In the genomic region with DNA sequence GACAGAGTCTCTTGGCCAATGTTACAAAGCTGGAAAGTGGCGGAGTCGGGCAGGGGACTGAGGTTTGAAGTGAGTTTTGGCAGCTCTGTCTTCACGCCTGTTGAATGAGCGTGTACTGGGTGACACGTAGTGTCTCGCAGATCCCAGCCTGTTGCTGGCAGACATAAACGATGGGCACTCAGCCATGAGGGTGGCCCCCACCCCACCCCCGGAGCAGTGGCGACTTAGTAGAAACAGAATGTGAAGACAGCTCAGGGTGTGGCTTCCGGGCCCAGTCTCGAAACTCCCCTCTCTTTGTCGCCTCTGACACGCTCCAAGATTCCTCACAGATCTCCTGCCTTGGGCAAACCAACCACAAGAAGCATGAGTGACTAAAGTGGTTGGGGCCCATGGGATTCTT, we compare ENCODE assay signal across 8 mouse cellular contexts. TPM values are rescaled to one million over a fixed set of nuclear protein-coding genes. Genes with fewer than 3 reads are reported as not detected.
DNase-seq lines count a peak whose midpoint lies in the region; ATAC-seq and TF ChIP-seq lines count a peak whose summit lies in the region.
"Had no signal": no experiment of that assay in that cellular context is flagged by ENCODE, and none has a peak within 500 bp of the region (broad histone marks: within the 10 kb centered on the region; RNA-seq: fewer than 3 reads in every experiment).

No protein-coding gene starts in this region.

- H3K4me1 ChIP-seq in stomach, embryonic 16.5 days (ENCODE audit: control insufficient read depth, insufficient read depth, low read length): peaks cover 15% of the 10 kb centered on the region

- 60% methylated on average over 13 of the region's 13 CpGs for WGBS in stomach, embryonic 16.5 days

- no peak overlapping the region for H3K4me3 ChIP-seq in gastrocnemius, adult 2 months
- no peak overlapping the region for H3K4me3 ChIP-seq in stomach, embryonic 16.5 days (replicated peaks; ENCODE audit: low read length)
- H3K4me3 ChIP-seq: midbrain, embryonic 13.5 days had no signal

- H3K27ac ChIP-seq in gastrocnemius, adult 2 months: peak overlapping the region; percentile 31; the same call in 1 of the 2 replicates
- peak overlapping the region; percentile 48 for H3K27ac ChIP-seq in stomach, embryonic 16.5 days (ENCODE audit: low read length)
- H3K27ac ChIP-seq: midbrain, embryonic 13.5 days had no signal

- H3K4me2 ChIP-seq in stomach, embryonic 16.5 days (ENCODE audit: low read depth, low read length): no peak overlapping the region
- H3K4me2 ChIP-seq: midbrain, embryonic 13.5 days had no signal

- TF ChIP-seq CTCF in gastrocnemius, adult 2 months (IDR thresholded peaks at IDR 0.05): no peak

- 0 out of 2 replicates have a peak overlapping the region, but pooled peaks have one; percentile 26 for H3K9ac ChIP-seq in stomach, embryonic 16.5 days (ENCODE audit: low read length)
- H3K9ac ChIP-seq: midbrain, embryonic 13.5 days had no signal

- ATAC-seq in stomach, embryonic 16.5 days (ENCODE audit: insufficient read depth, low FRiP score): no peak
- ATAC-seq in megakaryocyte, adult 5-6 weeks (ENCODE audit: poor library complexity, severe bottlenecking): no peak
- ATAC-seq: midbrain, embryonic 13.5 days had no signal

- no peaks in the 10 kb centered on the region for H3K36me3 ChIP-seq in stomach, embryonic 16.5 days (ENCODE audit: control insufficient read depth, insufficient read depth, low read length)
- H3K36me3 ChIP-seq: midbrain, embryonic 13.5 days had no signal

- no peaks in the 10 kb centered on the region for H3K9me3 ChIP-seq in stomach, embryonic 16.5 days (replicated peaks; ENCODE audit: control insufficient read depth, low read length)
- H3K9me3 ChIP-seq: midbrain, embryonic 13.5 days had no signal

- intact Hi-C loops in gastrocnemius, adult 2 months (cut with DNase I): no loop called here
- intact Hi-C loops in heart, postnatal 36 days (cut with DNase I): loop anchor here (2.0 kb wide), 1 partner anchor 45 kb away; no protein-coding TSS in a partner anchor

- DNase-seq in ovary, postnatal 36 days (ENCODE audit: low spot score): peak; percentile 48
- DNase-seq in ovary, postnatal 14 days (ENCODE audit: low spot score): no peak
- peak; percentile 79 for DNase-seq in gastrocnemius, adult 2 months
- DNase-seq in heart, postnatal 36 days: peak; percentile 63 to 70
- no peak for DNase-seq in layer of hippocampus, adult 9-10 months (ENCODE audit: low spot score)

- no peaks in the 10 kb centered on the region for H3K27me3 ChIP-seq in stomach, embryonic 16.5 days (ENCODE audit: control insufficient read depth, insufficient read depth, low read length)

RNA-seq across cellular contexts. Expression of a gene that starts 45.9 kb away (rescaled TPM):
- total RNA-seq in gastrocnemius, adult 2 months (2021): 100 to 1,000 TPM in 1 of 2 experiments, 10 to 100 TPM in 1; 61.6 to 103 TPM
- total RNA-seq in heart, postnatal 36 days (2021): 100 to 1,000 TPM; 113 to 115 TPM
- polyA plus RNA-seq in stomach, embryonic 16.5 days (2015; fragmentation: Nextera tagmentation; extraction: Ambion mirVana): 48.6 and 59.9 TPM in 2 replicates
- total RNA-seq in megakaryocyte, adult 5-6 weeks (2015): 19.7 and 25.4 TPM in 2 replicates
- total RNA-seq in megakaryocyte, adult 5-6 weeks (2017): 12.5 and 15.9 TPM in 2 replicates

Comparison
In these comparisons a context has a peak if more than half of its experiments do, and no peak if none do; other contexts are left out.
1. DNase-seq: peak in ovary, postnatal 36 days (single experiment), gastrocnemius, adult 2 months (single experiment) and heart, postnatal 36 days (2 of 2); none in ovary, postnatal 14 days (single experiment) and layer of hippocampus, adult 9-10 months (single experiment).